Mouse (Mus musculus): ENCODE measurements at regions not wholly inside any gene's neighbourhood (a gene's known extent, or its start where the extent isn't known, plus 50 kb on each side); places are given as distances from the start of the nearest gene placed in this dataset.

- H3K9ac ChIP-seq (ENCODE audit: low read depth, low read length, severe bottlenecking), result no peak overlapping the region
- WGBS, result 46% methylated on average over 8 of the region's 8 CpGs
- H3K4me1 ChIP-seq (ENCODE audit: control insufficient read depth, insufficient read depth, low read length), result no peaks in the 10 kb centered on the region
- H3K4me3 ChIP-seq (replicated peaks; ENCODE audit: low read length), result no peak overlapping the region
- H3K36me3 ChIP-seq (ENCODE audit: control insufficient read depth, insufficient read depth, low read length), result no peaks in the 10 kb centered on the region
- DNase-seq (ENCODE audit: low spot score) (peak; percentile 71), ATAC-seq (ENCODE audit: low FRiP score, low read depth) (no peak)
- TF ChIP-seq POLR2A (IDR thresholded peaks at IDR 0.05; ENCODE audit: borderline replicate concordance, extremely low read depth, insufficient read depth, insufficient read length), result no peak
- no peak overlapping the region for H3K4me2 ChIP-seq (replicated peaks; ENCODE audit: low read depth, low read length, severe bottlenecking)
- no peaks in the 10 kb centered on the region for H3K27me3 ChIP-seq (ENCODE audit: control insufficient read depth, insufficient read depth, low read length)
- H3K9me3 ChIP-seq (ENCODE audit: control insufficient read depth, low read length), result no peaks in the 10 kb centered on the region
- H3K27ac ChIP-seq (replicated peaks; ENCODE audit: low read depth, low read length), result no peak overlapping the region
These were observed 253.0 kb downstream of the Lmx1a start for GRCm38 (mm10) chr1:167942037-167942470.

- Histone ChIP-seq H3K27ac (replicated peaks; ENCODE audit: low read depth, low read length) (no peak overlapping the region), H3K36me3 (ENCODE audit: control insufficient read depth, insufficient read depth, low read length) (no peaks in the 10 kb centered on the region), H3K27me3 (ENCODE audit: control insufficient read depth, insufficient read depth, low read length) (no peaks in the 10 kb centered on the region), H3K9ac (ENCODE audit: low read depth, low read length, severe bottlenecking) (no peak overlapping the region), H3K4me3 (replicated peaks; ENCODE audit: low read length) (no peak overlapping the region), H3K4me2 (replicated peaks; ENCODE audit: low read depth, low read length, severe bottlenecking) (no peak overlapping the region), H3K9me3 (ENCODE audit: control insufficient read depth, low read length) (no peaks in the 10 kb centered on the region), H3K4me1 (ENCODE audit: control insufficient read depth, insufficient read depth, low read length) (no peaks in the 10 kb centered on the region)
- WGBS, result 72% methylated on average over 8 of the region's 8 CpGs
- no peak for TF ChIP-seq POLR2A (IDR thresholded peaks at IDR 0.05; ENCODE audit: borderline replicate concordance, extremely low read depth, insufficient read depth, insufficient read length)
- DNase-seq (ENCODE audit: low spot score) (no peak), ATAC-seq (ENCODE audit: low FRiP score, low read depth) (no peak)
These were observed 254.1 kb downstream of the Lmx1a start for GRCm38 (mm10) chr1:167943121-167943520.

GRCm38 (mm10) chr1:167945615-167946252, 256.7 kb downstream of the Lmx1a start:
- ATAC-seq (ENCODE audit: low FRiP score, low read depth), result no peak
- Histone ChIP-seq H3K27ac (replicated peaks; ENCODE audit: low read depth, low read length) (no peak overlapping the region), H3K4me3 (replicated peaks; ENCODE audit: low read length) (no peak overlapping the region), H3K4me1 (ENCODE audit: control insufficient read depth, insufficient read depth, low read length) (no peaks in the 10 kb centered on the region), H3K27me3 (ENCODE audit: control insufficient read depth, insufficient read depth, low read length) (no peaks in the 10 kb centered on the region), H3K4me2 (replicated peaks; ENCODE audit: low read depth, low read length, severe bottlenecking) (no peak overlapping the region), H3K9me3 (ENCODE audit: control insufficient read depth, low read length) (no peaks in the 10 kb centered on the region), H3K9ac (ENCODE audit: low read depth, low read length, severe bottlenecking) (no peak overlapping the region), H3K36me3 (ENCODE audit: control insufficient read depth, insufficient read depth, low read length) (no peaks in the 10 kb centered on the region)
- TF ChIP-seq POLR2A (IDR thresholded peaks at IDR 0.05; ENCODE audit: borderline replicate concordance, extremely low read depth, insufficient read depth, insufficient read length), result no peak
- no peak for DNase-seq (ENCODE audit: low spot score)
- 71% methylated on average over 9 of the region's 9 CpGs for WGBS

GRCm38 (mm10) chr1:167947866-167948265, 258.8 kb downstream of the Lmx1a start:
- Histone ChIP-seq H3K27me3 (ENCODE audit: control insufficient read depth, insufficient read depth, low read length) (no peaks in the 10 kb centered on the region), H3K4me1 (ENCODE audit: control insufficient read depth, insufficient read depth, low read length) (no peaks in the 10 kb centered on the region), H3K9ac (ENCODE audit: low read depth, low read length, severe bottlenecking) (no peak overlapping the region), H3K4me3 (replicated peaks; ENCODE audit: low read length) (no peak overlapping the region), H3K36me3 (ENCODE audit: control insufficient read depth, insufficient read depth, low read length) (no peaks in the 10 kb centered on the region), H3K9me3 (ENCODE audit: control insufficient read depth, low read length) (no peaks in the 10 kb centered on the region), H3K27ac (replicated peaks; ENCODE audit: low read depth, low read length) (no peak overlapping the region), H3K4me2 (replicated peaks; ENCODE audit: low read depth, low read length, severe bottlenecking) (no peak overlapping the region)
- 80% methylated on average over 7 of the region's 7 CpGs for WGBS
- DNase-seq (ENCODE audit: low spot score) (no peak), ATAC-seq (ENCODE audit: low FRiP score, low read depth) (no peak)
- TF ChIP-seq POLR2A (IDR thresholded peaks at IDR 0.05; ENCODE audit: borderline replicate concordance, extremely low read depth, insufficient read depth, insufficient read length), result no peak

GRCm38 (mm10) chr1:167951717-167952116, 262.7 kb downstream of the Lmx1a start:
- H3K36me3 ChIP-seq (ENCODE audit: control insufficient read depth, insufficient read depth, low read length), result no peaks in the 10 kb centered on the region
- ATAC-seq (ENCODE audit: low FRiP score, low read depth) (no peak), DNase-seq (ENCODE audit: low spot score) (peak; percentile 28)
- H3K27ac ChIP-seq (replicated peaks; ENCODE audit: low read depth, low read length), result no peak overlapping the region
- H3K4me1 ChIP-seq (ENCODE audit: control insufficient read depth, insufficient read depth, low read length), result no peaks in the 10 kb centered on the region
- H3K4me3 ChIP-seq (replicated peaks; ENCODE audit: low read length), result no peak overlapping the region
- no peak overlapping the region for H3K4me2 ChIP-seq (replicated peaks; ENCODE audit: low read depth, low read length, severe bottlenecking)
- H3K27me3 ChIP-seq (ENCODE audit: control insufficient read depth, insufficient read depth, low read length), result no peaks in the 10 kb centered on the region
- TF ChIP-seq POLR2A (IDR thresholded peaks at IDR 0.05; ENCODE audit: borderline replicate concordance, extremely low read depth, insufficient read depth, insufficient read length), result no peak
- H3K9ac ChIP-seq (ENCODE audit: low read depth, low read length, severe bottlenecking), result no peak overlapping the region
- H3K9me3 ChIP-seq (ENCODE audit: control insufficient read depth, low read length), result no peaks in the 10 kb centered on the region

Data from limb, embryonic 14.5 days (tissue).